Mouse (Mus musculus): Measurements from ENCODE around the gene Gm45208.
"Not testable (repeated sequence)": the region's sequence is repeated elsewhere in the genome, so short reads cannot be mapped to it uniquely, and the experiment has no call there.

GRCm38 (mm10) chrX:7713764-7714134 lies 8.3 kb upstream of the Gm45208 start:
- not testable (repeated sequence) for TF ChIP-seq CTCF (IDR thresholded peaks at IDR 0.05; ENCODE audit: low read depth, low read length); GATA1 (IDR thresholded peaks at IDR 0.05; ENCODE audit: borderline replicate concordance, low read length); TAL1 (conservative IDR thresholded peaks at IDR 0.05; ENCODE audit: low read depth, low read length); POLR2AphosphoS5 (IDR thresholded peaks at IDR 0.05; ENCODE audit: insufficient replicate concordance, low read depth, low read length)

Measured in G1E (cell line).